Mouse (Mus musculus): ENCODE results near the gene Tulp4. TPM values are rescaled to one million over a fixed set of nuclear protein-coding genes. Genes with fewer than 3 reads are reported as not detected.
A peak's percentile ranks its signal among the peaks of the same experiment; 100 is the strongest.

Tulp4 gene
- polyA plus RNA-seq, 1 experiment, result 59.4 TPM

- H3K4me3 ChIP-seq (ENCODE audit: low read depth, low read length), result no peak overlapping the region
- H3K27ac ChIP-seq (ENCODE audit: insufficient read depth, low read length), result no peak overlapping the region
- H3K9me3 ChIP-seq (replicated peaks; ENCODE audit: control insufficient read depth, insufficient read depth, low read length, poor library complexity, severe bottlenecking), result no peaks in the 10 kb centered on the region
- TF ChIP-seq POLR2A (IDR thresholded peaks at IDR 0.05; ENCODE audit: insufficient read depth, low read length), result no peak
- TF ChIP-seq CTCF (IDR thresholded peaks at IDR 0.05; ENCODE audit: low read depth, low read length), result no peak
- no peak for TF ChIP-seq EP300 (IDR thresholded peaks at IDR 0.05; ENCODE audit: insufficient read depth, low read depth, low read length)
- no peak overlapping the region for H3K9ac ChIP-seq (ENCODE audit: low read depth, poor library complexity, severe bottlenecking)
- no peaks in the 10 kb centered on the region for H3K27me3 ChIP-seq (ENCODE audit: control insufficient read depth, insufficient read depth, low read length, poor library complexity, severe bottlenecking)
- H3K4me1 ChIP-seq (ENCODE audit: control insufficient read depth, insufficient read depth, low read length), result no peaks in the 10 kb centered on the region
- H3K36me3 ChIP-seq (ENCODE audit: control insufficient read depth, insufficient read depth, low read length, poor library complexity, severe bottlenecking), result peaks cover 6% of the 10 kb centered on the region; the same call in 1 of the 2 replicates
Measured at GRCm38 (mm10) chr17:6073405-6073804, 32.8 kb upstream of the Tulp4 start.

- Histone ChIP-seq H3K4me3 (ENCODE audit: low read depth, low read length) (peak within 1 kb of the TSS; percentile 96), H3K4me1 (ENCODE audit: control insufficient read depth, insufficient read depth, low read length) (no peaks in the 10 kb centered on the region), H3K9me3 (replicated peaks; ENCODE audit: control insufficient read depth, insufficient read depth, low read length, poor library complexity, severe bottlenecking) (no peaks in the 10 kb centered on the region), H3K36me3 (ENCODE audit: control insufficient read depth, insufficient read depth, low read length, poor library complexity, severe bottlenecking) (peaks cover 18% of the 10 kb centered on the region), H3K27me3 (ENCODE audit: control insufficient read depth, insufficient read depth, low read length, poor library complexity, severe bottlenecking) (no peaks in the 10 kb centered on the region), H3K27ac (ENCODE audit: insufficient read depth, low read length) (no peak within 1 kb of the TSS), H3K9ac (ENCODE audit: low read depth, poor library complexity, severe bottlenecking) (peak within 1 kb of the TSS; percentile 72)
- peak; percentile 39; the same call in 1 of the 2 replicates for TF ChIP-seq EP300 (IDR thresholded peaks at IDR 0.05; ENCODE audit: insufficient read depth, low read depth, low read length)
- TF ChIP-seq CTCF (IDR thresholded peaks at IDR 0.05; ENCODE audit: low read depth, low read length), result no peak
- TF ChIP-seq POLR2A (IDR thresholded peaks at IDR 0.05; ENCODE audit: insufficient read depth, low read length), result peak; percentile 60
Measured at GRCm38 (mm10) chr17:6079287-6080122, 26.7 kb upstream of the Tulp4 start, which contains the start of the genes Serac1 and Gtf2h5. Gene Serac1 (minus strand): TSS chr17:6079741. Gene Gtf2h5 (plus strand): TSS chr17:6079786.

GRCm38 (mm10) chr17:6083323-6083890, 22.8 kb upstream of the Tulp4 start:
- no peak overlapping the region for H3K9ac ChIP-seq (ENCODE audit: low read depth, poor library complexity, severe bottlenecking)
- H3K36me3 ChIP-seq (ENCODE audit: control insufficient read depth, insufficient read depth, low read length, poor library complexity, severe bottlenecking), result peaks cover 29% of the 10 kb centered on the region
- H3K4me1 ChIP-seq (ENCODE audit: control insufficient read depth, insufficient read depth, low read length), result no peaks in the 10 kb centered on the region
- no peaks in the 10 kb centered on the region for H3K9me3 ChIP-seq (replicated peaks; ENCODE audit: control insufficient read depth, insufficient read depth, low read length, poor library complexity, severe bottlenecking)
- TF ChIP-seq EP300 (IDR thresholded peaks at IDR 0.05; ENCODE audit: insufficient read depth, low read depth, low read length), result no peak
- TF ChIP-seq CTCF (IDR thresholded peaks at IDR 0.05; ENCODE audit: low read depth, low read length), result no peak
- TF ChIP-seq POLR2A (IDR thresholded peaks at IDR 0.05; ENCODE audit: insufficient read depth, low read length), result no peak
- no peak overlapping the region for H3K27ac ChIP-seq (ENCODE audit: insufficient read depth, low read length)
- no peaks in the 10 kb centered on the region for H3K27me3 ChIP-seq (ENCODE audit: control insufficient read depth, insufficient read depth, low read length, poor library complexity, severe bottlenecking)
- no peak overlapping the region for H3K4me3 ChIP-seq (ENCODE audit: low read depth, low read length)

DNA sequence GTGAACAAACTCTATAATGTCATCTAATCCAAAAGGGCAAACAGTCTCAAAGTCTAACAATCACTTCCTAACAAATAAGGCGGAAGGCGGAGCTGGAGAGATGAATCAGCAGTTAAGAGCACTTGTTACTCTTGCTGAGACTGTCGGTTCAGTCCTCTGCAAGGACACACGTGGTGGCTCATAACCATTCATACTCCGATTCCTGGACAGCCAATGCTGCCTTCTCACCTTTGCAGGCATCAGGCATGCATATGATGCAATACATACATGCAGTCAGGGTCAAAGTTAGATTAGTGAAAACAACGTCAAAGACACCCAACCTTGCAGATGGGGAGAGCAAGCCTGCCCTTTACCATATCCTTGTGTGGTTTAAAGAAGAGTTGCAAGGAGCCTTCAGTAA, 14.6 kb upstream of the Tulp4 start:
- peaks cover 4% of the 10 kb centered on the region for H3K36me3 ChIP-seq (ENCODE audit: control insufficient read depth, insufficient read depth, low read length, poor library complexity, severe bottlenecking)
- no peaks in the 10 kb centered on the region for H3K27me3 ChIP-seq (ENCODE audit: control insufficient read depth, insufficient read depth, low read length, poor library complexity, severe bottlenecking)
- no peak overlapping the region for H3K9ac ChIP-seq (ENCODE audit: low read depth, poor library complexity, severe bottlenecking)
- no peaks in the 10 kb centered on the region for H3K9me3 ChIP-seq (replicated peaks; ENCODE audit: control insufficient read depth, insufficient read depth, low read length, poor library complexity, severe bottlenecking)
- TF ChIP-seq POLR2A (IDR thresholded peaks at IDR 0.05; ENCODE audit: insufficient read depth, low read length) (no peak), CTCF (IDR thresholded peaks at IDR 0.05; ENCODE audit: low read depth, low read length) (no peak), EP300 (IDR thresholded peaks at IDR 0.05; ENCODE audit: insufficient read depth, low read depth, low read length) (no peak)
- no peak overlapping the region for H3K27ac ChIP-seq (ENCODE audit: insufficient read depth, low read length)
- H3K4me1 ChIP-seq (ENCODE audit: control insufficient read depth, insufficient read depth, low read length), result no peaks in the 10 kb centered on the region
- H3K4me3 ChIP-seq (ENCODE audit: low read depth, low read length), result no peak overlapping the region

DNA sequence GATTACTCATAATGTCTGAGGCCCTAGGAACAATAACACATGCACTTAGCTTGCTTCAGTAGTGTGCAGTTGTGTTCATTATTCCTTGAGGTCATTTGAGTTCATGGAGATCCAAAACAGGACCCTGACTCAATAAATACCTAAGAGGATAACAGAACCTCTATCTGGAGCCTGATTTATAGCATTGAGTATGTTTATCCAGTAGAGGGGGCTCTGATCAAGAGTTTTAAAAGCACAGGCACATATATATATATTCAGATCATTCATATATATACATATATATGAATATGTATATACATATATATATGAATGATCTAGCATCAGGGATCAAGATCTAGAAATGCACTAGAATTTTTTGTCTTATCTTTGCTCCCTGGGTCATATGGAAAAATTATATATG, 10.7 kb upstream of the Tulp4 start:
- TF ChIP-seq EP300 (IDR thresholded peaks at IDR 0.05; ENCODE audit: insufficient read depth, low read depth, low read length), result no peak
- TF ChIP-seq POLR2A (IDR thresholded peaks at IDR 0.05; ENCODE audit: insufficient read depth, low read length), result no peak
- TF ChIP-seq CTCF (IDR thresholded peaks at IDR 0.05; ENCODE audit: low read depth, low read length), result no peak
- Histone ChIP-seq H3K9ac (ENCODE audit: low read depth, poor library complexity, severe bottlenecking) (no peak overlapping the region), H3K4me1 (ENCODE audit: control insufficient read depth, insufficient read depth, low read length) (no peaks in the 10 kb centered on the region), H3K36me3 (ENCODE audit: control insufficient read depth, insufficient read depth, low read length, poor library complexity, severe bottlenecking) (no peaks in the 10 kb centered on the region), H3K9me3 (replicated peaks; ENCODE audit: control insufficient read depth, insufficient read depth, low read length, poor library complexity, severe bottlenecking) (no peaks in the 10 kb centered on the region), H3K27me3 (ENCODE audit: control insufficient read depth, insufficient read depth, low read length, poor library complexity, severe bottlenecking) (no peaks in the 10 kb centered on the region), H3K27ac (ENCODE audit: insufficient read depth, low read length) (no peak overlapping the region), H3K4me3 (ENCODE audit: low read depth, low read length) (no peak overlapping the region)

- no peak for TF ChIP-seq POLR2A (IDR thresholded peaks at IDR 0.05; ENCODE audit: insufficient read depth, low read length)
- peak; percentile 83 for TF ChIP-seq CTCF (IDR thresholded peaks at IDR 0.05; ENCODE audit: low read depth, low read length)
- Histone ChIP-seq H3K4me3 (ENCODE audit: low read depth, low read length) (no peak overlapping the region), H3K4me1 (ENCODE audit: control insufficient read depth, insufficient read depth, low read length) (no peaks in the 10 kb centered on the region), H3K36me3 (ENCODE audit: control insufficient read depth, insufficient read depth, low read length, poor library complexity, severe bottlenecking) (no peaks in the 10 kb centered on the region), H3K9me3 (replicated peaks; ENCODE audit: control insufficient read depth, insufficient read depth, low read length, poor library complexity, severe bottlenecking) (no peaks in the 10 kb centered on the region), H3K9ac (ENCODE audit: low read depth, poor library complexity, severe bottlenecking) (no peak overlapping the region), H3K27ac (ENCODE audit: insufficient read depth, low read length) (no peak overlapping the region), H3K27me3 (ENCODE audit: control insufficient read depth, insufficient read depth, low read length, poor library complexity, severe bottlenecking) (no peaks in the 10 kb centered on the region)
Measured at GRCm38 (mm10) chr17:6097884-6098283, 8.4 kb upstream of the Tulp4 start.
